Mouse (Mus musculus) limb, embryonic 14.5 days (tissue): ENCODE results near the gene Tmc8. TPM values are rescaled to one million over a fixed set of nuclear protein-coding genes. Genes with fewer than 3 reads are reported as not detected.
A peak's percentile ranks its signal among the peaks of the same experiment; 100 is the strongest.

Experiments used
- ATAC-seq: fragments of 200-750 bp; cut with Nextera tagmentation; 2 replicates; pipeline ENCODE4 v1.8.0; 2017; ENCODE audit warnings: low read depth, moderate number of reproducible peaks, moderate TSS enrichment; ENCODE audit not compliant: low FRiP score
- DNase-seq: peaks from one replicate; pipeline ENCODE4 v3.0.0-alpha.2; 2015; ENCODE audit warnings: low spot score
- H3K27ac ChIP-seq: fragments of 300-500 bp; sonication (generic); replicated peaks from 2 replicates; pipeline ENCODE4 v1.5.1; 2014; ENCODE audit warnings: low read depth, mild to moderate bottlenecking, low read length, moderate library complexity, mixed read lengths
- H3K27me3 ChIP-seq: fragments of 300-500 bp; sonication (generic); 2 replicates; pipeline ENCODE4 v1.6.1; 2014; ENCODE audit warnings: low read length, mixed read lengths; ENCODE audit not compliant: control insufficient read depth, insufficient read depth
- H3K36me3 ChIP-seq: fragments of 300-500 bp; sonication (generic); 2 replicates; pipeline ENCODE4 v1.6.1; 2014; ENCODE audit warnings: mild to moderate bottlenecking, low read length, moderate library complexity, mixed read lengths; ENCODE audit not compliant: control insufficient read depth, insufficient read depth
- H3K4me1 ChIP-seq: fragments of 300-500 bp; sonication (generic); 2 replicates; pipeline ENCODE4 v1.6.1; 2014; ENCODE audit warnings: antibody characterized with exemption, low read length, mixed read lengths; ENCODE audit not compliant: control insufficient read depth, insufficient read depth
- H3K4me2 ChIP-seq: fragments of 300-500 bp; sonication (generic); replicated peaks from 2 replicates; pipeline ENCODE4 v1.6.1; 2014; ENCODE audit warnings: low read depth, mild to moderate bottlenecking, low read length, moderate library complexity; ENCODE audit not compliant: severe bottlenecking
- H3K4me3 ChIP-seq: fragments of 300-500 bp; sonication (generic); replicated peaks from 2 replicates; pipeline ENCODE4 v1.5.1; 2014; ENCODE audit warnings: low read length
- H3K9ac ChIP-seq: fragments of 300-500 bp; sonication (generic); 2 replicates; pipeline ENCODE4 v1.6.1; 2014; ENCODE audit warnings: mild to moderate bottlenecking, low read depth, low read length, moderate library complexity; ENCODE audit not compliant: severe bottlenecking
- H3K9me3 ChIP-seq: fragments of 300-500 bp; sonication (generic); 2 replicates; pipeline ENCODE4 v1.6.1; 2016; ENCODE audit warnings: low read length; ENCODE audit not compliant: control insufficient read depth
- POLR2A ChIP-seq: fragments of 200-500 bp; IDR thresholded peaks from 2 replicates; pipeline ENCODE4 v1.8.0; 2012; ENCODE audit warnings: inconsistent platforms, mild to moderate bottlenecking, moderate library complexity, borderline replicate concordance; ENCODE audit not compliant: insufficient read depth, insufficient read length; ENCODE audit errors: extremely low read depth
- WGBS: fragments of 180-500 bp; shearing (Covaris S2); extraction: QIAGEN DNeasy Blood & Tissue Kit; methylation state at CpG from one replicate; pipeline ENCODE4 v1.1.7; 2014; 5-methylcytosine and 5-hydroxymethylcytosine counted together
- polyA plus RNA-seq, 2 experiments: library from polyadenylated mRNA; depleted of rRNA in 1 of 2; stranded (reverse) in 1 of 2; unstranded in 1 of 2; fragments of >200 nt; fragmentation: Nextera tagmentation in 1 of 2; extraction: Ambion mirVana in 1 of 2; gene quantifications; 2 replicates each; pipeline versions ENCODE4 v1.2.1 to v1.2.3; 2012 to 2014

The Tmc8 gene
- polyA plus RNA-seq, 2 experiments = 1.1 to 3.1 TPM

GRCm38 (mm10) chr11:117742715-117743114, 39.2 kb upstream of the Tmc8 start:
- Histone ChIP-seq H3K36me3 (peaks cover 97% of the 10 kb centered on the region), H3K27ac (no peak overlapping the region), H3K9me3 (no peaks in the 10 kb centered on the region), H3K27me3 (no peaks in the 10 kb centered on the region), H3K4me3 (no peak overlapping the region), H3K4me1 (no peaks in the 10 kb centered on the region), H3K9ac (no peak overlapping the region), H3K4me2 (no peak overlapping the region)
- 77% methylated on average over 8 of the region's 8 CpGs for WGBS
- no peak for TF ChIP-seq POLR2A
- ATAC-seq (no peak), DNase-seq (no peak)

DNA sequence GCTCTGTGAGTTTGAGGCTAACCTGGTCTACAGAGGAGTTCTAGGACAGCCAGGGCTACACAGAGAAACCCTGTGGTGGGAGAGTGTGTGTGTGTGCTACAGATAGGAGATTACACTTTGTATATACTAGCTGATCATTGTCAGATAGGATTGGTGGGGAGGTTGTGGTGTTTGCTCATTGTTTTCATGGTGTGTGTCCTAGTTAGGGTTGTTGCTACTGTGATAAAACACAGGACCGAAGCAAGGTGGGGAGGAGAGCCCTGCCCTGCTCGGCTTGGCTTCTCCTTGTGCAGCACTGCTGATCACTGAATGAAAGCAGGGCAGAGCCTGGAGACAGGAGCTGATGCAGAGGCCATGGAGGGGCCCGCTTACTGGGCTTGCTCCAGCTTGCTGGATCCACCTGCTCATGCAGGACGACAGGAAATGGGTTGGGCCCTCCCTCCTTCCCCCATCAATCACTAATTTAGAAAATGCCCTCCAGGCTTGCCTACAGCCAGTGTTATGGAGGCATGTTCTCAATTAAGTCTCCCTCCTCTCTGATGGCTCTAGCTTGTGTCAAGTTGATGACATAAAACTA, 38.3 kb upstream of the Tmc8 start:
- no peak for TF ChIP-seq POLR2A
- Histone ChIP-seq H3K27ac (no peak overlapping the region), H3K4me3 (no peak overlapping the region), H3K9me3 (no peaks in the 10 kb centered on the region), H3K9ac (no peak overlapping the region), H3K27me3 (no peaks in the 10 kb centered on the region), H3K4me1 (no peaks in the 10 kb centered on the region), H3K36me3 (peaks cover 98% of the 10 kb centered on the region), H3K4me2 (no peak overlapping the region)
- DNase-seq = peak; percentile 8
- no peak for ATAC-seq
- WGBS = 16% methylated on average over 4 of the region's 4 CpGs

DNA sequence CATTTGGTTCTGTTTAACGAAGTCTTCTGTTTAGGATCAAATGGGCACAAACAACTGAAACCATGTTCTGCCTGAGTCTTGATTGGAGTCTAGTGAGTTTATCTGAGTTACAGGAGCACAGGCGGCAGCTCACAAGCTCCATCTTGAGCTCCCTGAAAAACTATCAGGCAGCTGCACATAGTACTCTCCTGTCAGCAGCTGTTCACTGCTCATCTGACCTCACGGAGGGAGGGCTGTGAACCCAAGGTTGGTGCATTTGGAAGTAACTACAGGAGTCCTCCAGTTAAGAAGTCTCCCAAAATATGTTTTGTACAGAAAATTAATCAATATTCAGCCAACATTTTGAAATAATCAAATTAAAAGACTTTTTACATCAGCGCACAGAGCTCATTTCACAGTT, 33.2 kb upstream of the Tmc8 start:
- Histone ChIP-seq H3K9me3 (no peaks in the 10 kb centered on the region), H3K4me2 (no peak overlapping the region), H3K4me1 (no peaks in the 10 kb centered on the region), H3K27me3 (no peaks in the 10 kb centered on the region), H3K36me3 (peaks cover 96% of the 10 kb centered on the region), H3K9ac (no peak overlapping the region), H3K27ac (no peak overlapping the region), H3K4me3 (no peak overlapping the region)
- WGBS = 73% methylated on average over 4 of the region's 4 CpGs
- DNase-seq = no peak
- no peak for TF ChIP-seq POLR2A
- ATAC-seq = 0 out of 2 replicates have a peak, but pooled peaks have one; percentile 34

DNA sequence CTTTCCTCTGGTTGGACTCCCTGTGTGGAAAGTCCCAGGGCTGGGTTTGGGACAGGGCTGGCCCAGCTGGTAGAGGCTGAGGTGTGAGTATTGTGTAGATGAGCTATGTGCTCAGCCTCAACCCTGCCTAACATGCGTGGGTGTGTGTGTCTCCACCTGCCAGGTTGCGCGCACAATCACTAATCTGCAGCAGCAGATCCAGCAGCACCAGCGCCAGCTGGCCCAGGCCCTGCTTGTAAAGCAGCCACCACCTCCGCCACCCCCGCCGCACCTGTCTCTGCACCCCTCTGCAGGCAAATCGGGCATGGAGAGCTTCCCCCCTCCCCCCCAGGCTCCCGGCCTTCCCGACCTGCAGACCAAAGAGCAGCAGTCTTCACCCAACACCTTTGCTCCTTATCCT, 32.5 kb upstream of the Tmc8 start:
- Histone ChIP-seq H3K9ac (no peak overlapping the region), H3K27ac (no peak overlapping the region), H3K36me3 (peaks cover 98% of the 10 kb centered on the region), H3K4me1 (no peaks in the 10 kb centered on the region), H3K9me3 (no peaks in the 10 kb centered on the region), H3K4me3 (no peak overlapping the region), H3K4me2 (no peak overlapping the region), H3K27me3 (no peaks in the 10 kb centered on the region)
- ATAC-seq (no peak; the same call in 1 of the 2 replicates), DNase-seq (no peak)
- 87% methylated on average over 10 of the region's 10 CpGs for WGBS
- no peak for TF ChIP-seq POLR2A

DNA sequence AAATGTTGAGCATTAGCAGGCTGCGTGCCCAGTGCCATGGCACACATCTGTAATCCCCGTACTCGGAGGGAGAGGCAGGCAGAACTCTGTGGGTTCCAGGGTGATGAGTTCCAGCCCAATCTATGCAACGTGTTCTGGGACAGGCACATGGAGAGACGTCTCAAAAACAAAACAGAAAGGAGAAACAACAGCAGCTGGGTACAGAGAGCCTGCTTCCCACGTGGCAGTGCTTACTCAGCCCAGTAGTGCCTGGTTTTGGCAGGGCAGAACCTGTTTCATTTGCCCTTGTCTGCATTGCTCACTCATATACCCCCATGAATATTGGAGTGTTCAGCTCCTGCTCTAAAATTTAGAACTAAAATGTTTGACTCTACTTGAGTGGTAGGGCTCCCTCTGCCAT, 30.3 kb upstream of the Tmc8 start:
- Histone ChIP-seq H3K36me3 (peaks cover 98% of the 10 kb centered on the region), H3K4me3 (no peak overlapping the region), H3K27me3 (no peaks in the 10 kb centered on the region), H3K4me1 (no peaks in the 10 kb centered on the region), H3K4me2 (no peak overlapping the region), H3K9ac (no peak overlapping the region), H3K27ac (no peak overlapping the region), H3K9me3 (no peaks in the 10 kb centered on the region)
- 87% methylated on average over 6 of the region's 6 CpGs for WGBS
- TF ChIP-seq POLR2A = no peak
- no peak for DNase-seq
- no peak for ATAC-seq

GRCm38 (mm10) chr11:117755891-117756290, 26.0 kb upstream of the Tmc8 start:
- Histone ChIP-seq H3K4me3 (no peak overlapping the region), H3K4me1 (no peaks in the 10 kb centered on the region), H3K27me3 (no peaks in the 10 kb centered on the region), H3K27ac (no peak overlapping the region), H3K4me2 (no peak overlapping the region), H3K9me3 (no peaks in the 10 kb centered on the region), H3K9ac (no peak overlapping the region), H3K36me3 (peaks cover 96% of the 10 kb centered on the region)
- TF ChIP-seq POLR2A = no peak
- no peak for ATAC-seq
- WGBS = 95% methylated on average over 7 of the region's 7 CpGs
- no peak for DNase-seq
